Mouse (Mus musculus) intestine, postnatal 0 days (tissue): ENCODE measurements around the gene Gm21983. TPM values are rescaled to one million over a fixed set of nuclear protein-coding genes. Genes with fewer than 3 reads are reported as not detected.
A peak's percentile ranks its signal among the peaks of the same experiment; 100 is the strongest.

ENCODE experiments used
- ATAC-seq: fragments of 200-750 bp; cut with Nextera tagmentation; 2 replicates; pipeline ENCODE4 v1.8.0; 2017; ENCODE audit warnings: mild to moderate bottlenecking, moderate TSS enrichment, moderate library complexity
- H3K27ac ChIP-seq: fragments of 300-500 bp; sonication (generic); 2 replicates; pipeline ENCODE4 v1.5.1; 2014; ENCODE audit warnings: mild to moderate bottlenecking, low read depth, low read length, moderate library complexity
- H3K27me3 ChIP-seq: fragments of 300-500 bp; sonication (generic); replicated peaks from 2 replicates; pipeline ENCODE4 v1.6.1; 2014; ENCODE audit warnings: low read length, mixed read lengths; ENCODE audit not compliant: control insufficient read depth, insufficient read depth
- H3K36me3 ChIP-seq: fragments of 300-500 bp; sonication (generic); 2 replicates; pipeline ENCODE4 v1.6.1; 2014; ENCODE audit warnings: mild to moderate bottlenecking, moderate library complexity; ENCODE audit not compliant: control insufficient read depth, insufficient read depth
- H3K4me1 ChIP-seq: fragments of 300-500 bp; sonication (generic); replicated peaks from 2 replicates; pipeline ENCODE4 v1.6.1; 2014; ENCODE audit warnings: antibody characterized with exemption, low read length, mixed read lengths; ENCODE audit not compliant: control insufficient read depth, insufficient read depth
- H3K4me2 ChIP-seq: fragments of 300-500 bp; sonication (generic); replicated peaks from 2 replicates; pipeline ENCODE4 v1.6.1; 2014; ENCODE audit warnings: low read depth, mild to moderate bottlenecking, moderate library complexity
- H3K4me3 ChIP-seq: fragments of 300-500 bp; sonication (generic); 2 replicates; pipeline ENCODE4 v1.5.1; 2014; ENCODE audit warnings: low read depth, low read length
- H3K9ac ChIP-seq: fragments of 300-500 bp; sonication (generic); 2 replicates; pipeline ENCODE4 v1.6.1; 2014; ENCODE audit warnings: mild to moderate bottlenecking, low read depth, low read length
- H3K9me3 ChIP-seq: fragments of 300-500 bp; sonication (generic); 2 replicates; pipeline ENCODE4 v1.6.1; 2016; ENCODE audit warnings: mixed run types; ENCODE audit not compliant: control insufficient read depth
- CTCF ChIP-seq: sonication (generic); IDR thresholded peaks from 2 replicates; pipeline ENCODE4 v1.5.1; 2016; ENCODE audit warnings: low read depth, mild to moderate bottlenecking, control low read depth, antibody characterized with exemption, moderate library complexity
- WGBS: fragments of 180-500 bp; shearing (Covaris S2); extraction: QIAGEN DNeasy Blood & Tissue Kit; methylation state at CpG from one replicate; pipeline ENCODE4 v1.1.7; 2014; 5-methylcytosine and 5-hydroxymethylcytosine counted together
- polyA plus RNA-seq: library from polyadenylated mRNA; unstranded; fragments of >200 nt; fragmentation: Nextera tagmentation; extraction: Ambion mirVana; gene quantifications from 2 replicates; pipeline ENCODE4 v1.2.1, GENCODE M21; 2015

Gm21983 gene
- polyA plus RNA-seq, 1 experiment from 2014 or later: not detected

DNA sequence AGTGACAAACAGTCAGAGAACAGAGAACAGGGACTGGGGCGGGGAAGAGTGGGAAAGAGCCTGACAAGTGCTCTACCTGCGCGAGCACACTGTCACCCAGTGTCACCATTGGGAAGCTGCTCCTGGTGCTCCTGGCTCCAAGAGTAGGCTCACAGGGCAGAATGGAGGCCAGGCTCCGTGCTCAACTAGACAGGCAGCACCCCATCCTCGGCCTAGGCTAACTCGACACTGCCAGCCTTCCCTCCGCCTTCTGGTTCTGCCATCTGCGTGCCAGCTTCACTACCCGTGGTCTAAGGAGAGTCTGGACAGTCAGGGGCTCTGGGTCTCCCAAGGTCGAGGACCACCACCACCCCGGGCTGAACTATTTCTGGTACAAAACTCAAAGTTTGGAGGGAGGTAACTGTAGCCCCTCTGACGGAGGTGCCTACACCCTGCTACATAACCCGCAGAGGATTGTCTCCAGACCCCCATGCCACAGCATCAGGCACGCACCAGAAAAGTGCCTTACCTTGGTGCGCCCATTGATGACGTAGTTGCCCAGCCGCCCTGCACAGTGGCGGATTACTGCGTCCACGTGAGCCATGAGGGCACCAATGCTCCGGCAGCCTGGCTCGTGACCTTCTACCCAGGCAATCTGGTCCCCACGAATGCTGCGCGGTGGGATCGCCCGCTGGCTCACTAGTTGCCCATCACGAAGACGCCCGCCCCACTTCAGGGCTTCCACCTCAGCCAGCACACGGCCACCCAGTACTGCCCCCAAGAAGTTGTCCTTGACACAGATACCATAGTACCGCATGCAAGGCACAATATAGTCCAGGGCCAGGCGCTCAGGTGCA lies 16.6 kb downstream of the Gm21983 start:
- no peaks in the 10 kb centered on the region for H3K27me3 ChIP-seq
- H3K27ac ChIP-seq: no peak overlapping the region; the same call in 1 of the 2 replicates
- H3K4me2 ChIP-seq: peak overlapping the region; percentile 77
- H3K4me3 ChIP-seq: no peak overlapping the region
- H3K9me3 ChIP-seq: no peaks in the 10 kb centered on the region
- WGBS: 75% methylated on average over 33 of the region's 33 CpGs
- H3K4me1 ChIP-seq: peaks cover 15% of the 10 kb centered on the region
- peaks cover 26% of the 10 kb centered on the region for H3K36me3 ChIP-seq
- TF ChIP-seq CTCF: no peak
- no peak for ATAC-seq
- peak overlapping the region; percentile 86; the same call in 1 of the 2 replicates for H3K9ac ChIP-seq

DNA sequence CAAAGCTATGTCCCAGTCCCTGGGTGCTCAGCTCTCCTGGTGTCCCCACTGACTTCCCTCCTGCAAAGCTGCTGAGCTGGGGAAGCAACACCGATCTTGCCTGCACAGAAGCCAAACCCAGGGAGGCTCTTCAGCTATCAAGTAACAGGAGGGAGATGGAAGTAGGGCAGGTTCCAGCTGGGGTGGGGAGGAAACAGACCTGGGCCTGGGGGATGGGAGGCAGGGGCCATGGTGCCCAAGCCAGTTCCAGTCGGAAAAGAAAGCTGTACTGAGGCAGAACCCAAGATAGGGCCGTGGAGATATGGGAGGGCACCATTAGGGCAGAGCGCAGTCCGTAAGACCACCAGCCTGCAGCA lies 17.5 kb downstream of the Gm21983 start:
- H3K4me1 ChIP-seq: peaks cover 15% of the 10 kb centered on the region
- no peak for TF ChIP-seq CTCF
- no peak overlapping the region; the same call in 1 of the 2 replicates for H3K27ac ChIP-seq
- no peaks in the 10 kb centered on the region for H3K27me3 ChIP-seq
- no peaks in the 10 kb centered on the region for H3K9me3 ChIP-seq
- peak overlapping the region; percentile 77; the same call in 1 of the 2 replicates for H3K4me2 ChIP-seq
- H3K36me3 ChIP-seq: peaks cover 35% of the 10 kb centered on the region
- ATAC-seq: no peak
- H3K4me3 ChIP-seq: no peak overlapping the region
- 66% methylated on average over 5 of the region's 5 CpGs for WGBS
- no peak overlapping the region for H3K9ac ChIP-seq

DNA sequence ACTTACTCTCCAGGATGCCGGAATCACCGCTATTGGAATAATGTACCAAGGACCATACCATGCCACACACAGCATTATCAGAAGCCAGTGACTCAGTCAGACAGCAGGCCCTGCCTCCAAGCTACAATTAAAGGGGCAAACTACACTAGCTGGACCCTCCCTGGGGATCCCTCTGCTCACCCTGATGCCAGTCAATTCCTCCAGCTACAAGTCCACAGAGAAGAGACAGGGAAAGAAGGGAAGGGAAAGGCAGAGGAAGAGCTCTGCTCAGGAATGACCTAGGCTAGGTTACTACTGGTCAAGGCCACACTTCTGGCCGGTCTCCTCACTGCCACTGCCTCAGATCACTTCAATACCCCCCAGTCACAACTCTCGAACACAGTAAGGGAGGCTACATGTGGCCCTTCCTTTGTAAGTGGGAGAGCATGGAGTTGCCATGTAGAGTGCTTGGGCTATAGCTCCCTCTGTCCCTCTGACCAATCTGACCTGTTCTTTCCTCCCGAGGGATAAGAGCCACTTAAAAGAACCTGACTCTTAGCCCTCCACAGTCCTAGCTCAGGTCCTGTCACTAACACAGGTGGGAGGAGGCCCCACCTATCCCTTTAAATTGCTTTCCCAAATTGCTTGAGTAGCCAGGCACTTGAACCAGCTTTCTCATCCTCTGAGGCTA lies 18.0 kb downstream of the Gm21983 start:
- Histone ChIP-seq H3K4me2 (peak overlapping the region; percentile 77; the same call in 1 of the 2 replicates), H3K9ac (peak overlapping the region; percentile 7; the same call in 1 of the 2 replicates), H3K36me3 (peaks cover 40% of the 10 kb centered on the region), H3K4me1 (peaks cover 15% of the 10 kb centered on the region), H3K4me3 (no peak overlapping the region), H3K27ac (no peak overlapping the region; the same call in 1 of the 2 replicates), H3K27me3 (no peaks in the 10 kb centered on the region), H3K9me3 (no peaks in the 10 kb centered on the region)
- no peak for TF ChIP-seq CTCF
- ATAC-seq: no peak
- WGBS: 74% methylated on average over 5 of the region's 5 CpGs

DNA sequence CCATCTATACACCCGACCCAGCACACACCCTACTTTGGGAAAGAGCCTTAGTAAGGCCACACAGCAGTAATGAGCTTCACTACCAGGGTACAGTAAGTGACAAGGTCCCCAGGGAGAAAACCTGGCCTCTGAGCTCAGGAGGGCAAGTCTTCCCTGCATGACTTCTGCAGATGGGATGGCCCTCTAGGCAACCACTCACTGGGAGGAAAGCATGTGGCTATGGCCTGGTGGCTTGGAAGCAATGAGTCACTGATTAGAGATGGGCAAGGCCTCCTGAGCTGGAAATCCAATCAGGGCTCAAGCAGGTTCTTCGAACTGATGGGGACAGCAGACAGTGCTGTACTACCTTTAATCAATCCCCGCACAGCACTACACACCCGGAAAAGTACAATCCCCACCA lies 19.1 kb downstream of the Gm21983 start:
- H3K4me2 ChIP-seq: no peak overlapping the region
- H3K9me3 ChIP-seq: no peaks in the 10 kb centered on the region
- no peak overlapping the region for H3K9ac ChIP-seq
- peaks cover 49% of the 10 kb centered on the region for H3K36me3 ChIP-seq
- H3K27ac ChIP-seq: no peak overlapping the region
- WGBS: 64% methylated on average over 4 of the region's 4 CpGs
- TF ChIP-seq CTCF: no peak
- H3K4me3 ChIP-seq: no peak overlapping the region
- ATAC-seq: no peak
- H3K4me1 ChIP-seq: peaks cover 15% of the 10 kb centered on the region
- H3K27me3 ChIP-seq: no peaks in the 10 kb centered on the region

DNA sequence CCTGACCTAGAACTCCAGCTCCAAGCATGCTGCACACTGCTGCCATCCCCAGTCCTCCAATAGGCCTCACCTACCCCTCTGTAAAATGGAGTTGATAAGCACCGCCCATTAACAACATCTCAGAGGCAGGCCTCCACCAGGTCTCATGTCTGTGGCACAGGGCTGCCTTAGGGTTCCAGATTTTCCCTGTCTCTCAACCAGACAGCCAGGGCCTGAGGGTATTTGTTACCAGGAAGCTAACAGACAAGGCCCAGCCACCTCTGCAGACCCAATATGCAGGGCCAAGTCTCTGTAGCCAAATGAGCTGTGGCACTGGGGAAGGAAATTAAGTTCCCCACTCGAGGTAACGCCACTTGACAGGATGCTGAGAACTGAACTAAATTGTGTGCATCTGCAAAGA lies 20.0 kb downstream of the Gm21983 start:
- Histone ChIP-seq H3K9me3 (no peaks in the 10 kb centered on the region), H3K4me1 (peaks cover 15% of the 10 kb centered on the region), H3K27ac (no peak overlapping the region), H3K4me3 (no peak overlapping the region), H3K36me3 (peaks cover 49% of the 10 kb centered on the region), H3K9ac (no peak overlapping the region), H3K4me2 (no peak overlapping the region), H3K27me3 (no peaks in the 10 kb centered on the region)
- no peak for TF ChIP-seq CTCF
- no peak for ATAC-seq
- WGBS: 76% methylated on average over 3 of the region's 3 CpGs

DNA sequence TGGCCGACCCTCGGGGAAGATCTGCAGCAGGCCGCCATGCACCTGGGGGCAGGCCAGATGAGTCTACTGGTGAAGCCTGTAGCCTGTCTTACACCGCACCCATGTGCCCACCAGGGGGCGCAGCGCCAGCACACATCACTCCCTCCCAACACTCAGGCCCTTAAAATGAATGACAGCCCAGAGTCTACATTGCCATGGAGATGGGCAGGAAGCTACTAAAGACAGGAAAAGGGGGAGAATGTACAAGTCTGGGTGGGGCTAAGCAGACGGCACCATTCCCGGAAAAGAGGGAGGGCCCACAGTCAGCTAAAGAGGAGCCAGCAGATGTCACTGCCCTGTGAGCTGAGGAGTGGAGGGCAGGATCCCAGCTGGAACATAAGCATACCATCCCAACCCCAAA lies 21.0 kb downstream of the Gm21983 start:
- Histone ChIP-seq H3K27me3 (no peaks in the 10 kb centered on the region), H3K9me3 (no peaks in the 10 kb centered on the region), H3K27ac (no peak overlapping the region), H3K9ac (no peak overlapping the region), H3K4me3 (no peak overlapping the region), H3K4me2 (0 out of 2 replicates have a peak overlapping the region, but pooled peaks have one; percentile 9), H3K4me1 (peaks cover 15% of the 10 kb centered on the region; the same call in 1 of the 2 replicates), H3K36me3 (peaks cover 49% of the 10 kb centered on the region)
- WGBS: 15% methylated on average over 8 of the region's 8 CpGs
- TF ChIP-seq CTCF: peak; percentile 98
- ATAC-seq: peak; percentile 84
